Mouse (Mus musculus) thymus, adult 2 months (tissue): ENCODE data around the gene Ppp1r32.

Experiments
- CTCF ChIP-seq: fragments of 200-500 bp; IDR thresholded peaks from 2 replicates; pipeline ENCODE4 v1.5.1; 2012; ENCODE audit warnings: mild to moderate bottlenecking, control low read depth, low read length, moderate library complexity, borderline replicate concordance; ENCODE audit not compliant: control insufficient read depth, poor library complexity, insufficient read depth; ENCODE audit errors: extremely low read depth
- POLR2A ChIP-seq: fragments of 200-500 bp; IDR thresholded peaks from 2 replicates; pipeline ENCODE4 v1.6.1; 2012; ENCODE audit warnings: mild to moderate bottlenecking, low read length, control low read depth, moderate library complexity; ENCODE audit not compliant: control insufficient read depth, poor library complexity, insufficient read depth; ENCODE audit errors: extremely low read depth

GRCm38 (mm10) chr19:10497512-10498160, 14.9 kb upstream of the Ppp1r32 start:
- no peak for TF ChIP-seq CTCF
- TF ChIP-seq POLR2A, result no peak
